Mouse (Mus musculus): Measurements from ENCODE around the gene Mrpl38. TPM values are rescaled to one million over a fixed set of nuclear protein-coding genes. Genes with fewer than 3 reads are reported as not detected.
A peak's percentile ranks its signal among the peaks of the same experiment; 100 is the strongest.

Mrpl38 gene
- polyA plus RNA-seq, 1 experiment from 2014 or later, result 86.9 TPM

GRCm38 (mm10) chr11:116167884-116168439, 29.3 kb upstream of the Mrpl38 start, which contains the start of gene Fbf1:
Fbf1 (minus strand) TSS chr11:116168166.
- ATAC-seq (ENCODE audit: insufficient number of reproducible peaks, low FRiP score, low TSS enrichment, low read depth), result peak; percentile 97
- peak within 1 kb of the TSS; percentile 95 for H3K27ac ChIP-seq (replicated peaks)
- peak within 1 kb of the TSS; percentile 74 for H3K9ac ChIP-seq
- peaks cover 37% of the 10 kb centered on the region for H3K36me3 ChIP-seq
- no peaks in the 10 kb centered on the region for H3K27me3 ChIP-seq
- under 1% methylated on average over 40 of the region's 40 CpGs for WGBS
- peak within 1 kb of the TSS; percentile 70 for H3K4me2 ChIP-seq (replicated peaks)
- peaks cover 12% of the 10 kb centered on the region for H3K4me1 ChIP-seq
- H3K4me3 ChIP-seq (replicated peaks), result peak within 1 kb of the TSS; percentile 79
- H3K9me3 ChIP-seq (replicated peaks), result no peaks in the 10 kb centered on the region

GRCm38 (mm10) chr11:116167232-116167631, 28.6 kb upstream of the Mrpl38 start:
- Histone ChIP-seq H3K9me3 (replicated peaks) (no peaks in the 10 kb centered on the region), H3K36me3 (peaks cover 30% of the 10 kb centered on the region), H3K4me1 (peaks cover 18% of the 10 kb centered on the region), H3K27me3 (no peaks in the 10 kb centered on the region), H3K27ac (replicated peaks) (peak overlapping the region; percentile 95), H3K4me2 (replicated peaks) (peak overlapping the region; percentile 70), H3K9ac (peak overlapping the region; percentile 74), H3K4me3 (replicated peaks) (peak overlapping the region; percentile 79)
- WGBS, result 2% methylated on average over 6 of the region's 6 CpGs
- no peak for ATAC-seq (ENCODE audit: insufficient number of reproducible peaks, low FRiP score, low TSS enrichment, low read depth)

DNA sequence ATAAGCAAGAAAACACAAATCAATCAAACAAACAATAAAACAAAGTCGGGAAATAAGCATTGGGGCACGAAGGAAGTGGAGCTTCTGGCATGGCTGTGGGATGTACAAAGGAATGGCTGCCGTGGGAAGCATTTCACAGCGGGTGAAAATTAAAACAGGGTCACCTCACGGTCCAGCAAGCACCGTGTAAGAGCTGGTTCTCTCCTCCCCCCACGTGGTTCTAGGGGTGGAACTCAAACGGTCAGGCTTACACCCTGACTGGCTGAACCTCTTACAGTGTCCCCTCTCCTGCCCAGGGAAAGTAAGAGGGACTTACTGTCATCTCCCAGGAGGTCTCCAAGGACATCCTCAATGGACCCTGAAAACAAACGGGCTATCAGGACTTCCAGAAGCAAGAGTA, 24.3 kb upstream of the Mrpl38 start:
- H3K9ac ChIP-seq, result no peak overlapping the region
- H3K27ac ChIP-seq (replicated peaks), result no peak overlapping the region
- H3K27me3 ChIP-seq, result no peaks in the 10 kb centered on the region
- no peak overlapping the region for H3K4me3 ChIP-seq (replicated peaks)
- no peak overlapping the region for H3K4me2 ChIP-seq (replicated peaks)
- 58% methylated on average over 9 of the region's 9 CpGs for WGBS
- H3K4me1 ChIP-seq, result peaks cover 27% of the 10 kb centered on the region
- no peaks in the 10 kb centered on the region for H3K9me3 ChIP-seq (replicated peaks)
- no peak for ATAC-seq (ENCODE audit: insufficient number of reproducible peaks, low FRiP score, low TSS enrichment, low read depth)
- H3K36me3 ChIP-seq, result peaks cover 49% of the 10 kb centered on the region

DNA sequence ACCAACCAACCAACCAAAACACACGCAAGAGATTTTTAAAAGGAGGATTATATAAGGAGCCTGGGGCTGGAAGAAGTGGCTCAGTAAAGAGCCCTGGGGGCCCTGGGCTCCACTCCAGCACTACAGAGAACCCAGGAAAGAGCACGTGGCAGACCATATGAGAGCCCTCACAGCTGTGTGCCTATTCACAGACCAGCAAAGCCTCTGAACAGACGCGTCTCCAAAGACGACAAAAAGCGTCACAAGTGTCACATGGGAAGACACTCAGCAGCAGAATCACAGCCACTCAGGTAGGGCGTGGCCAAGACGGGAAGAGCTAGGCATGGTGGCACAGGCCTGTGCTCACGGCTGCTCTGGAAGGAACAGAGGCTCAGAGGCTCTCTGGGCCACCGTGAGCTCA, 23.5 kb upstream of the Mrpl38 start:
- H3K36me3 ChIP-seq, result peaks cover 56% of the 10 kb centered on the region
- peak overlapping the region; percentile 79 for H3K27ac ChIP-seq (replicated peaks)
- ATAC-seq (ENCODE audit: insufficient number of reproducible peaks, low FRiP score, low TSS enrichment, low read depth), result no peak

GRCm38 (mm10) chr11:116161312-116161711, 22.6 kb upstream of the Mrpl38 start:
- no peak overlapping the region for H3K4me3 ChIP-seq (replicated peaks)
- H3K9ac ChIP-seq, result no peak overlapping the region
- no peaks in the 10 kb centered on the region for H3K9me3 ChIP-seq (replicated peaks)
- H3K27me3 ChIP-seq, result no peaks in the 10 kb centered on the region
- no peak overlapping the region for H3K4me2 ChIP-seq (replicated peaks)
- WGBS, result 59% methylated on average over 12 of the region's 12 CpGs
- ATAC-seq (ENCODE audit: insufficient number of reproducible peaks, low FRiP score, low TSS enrichment, low read depth), result peak; percentile 52; the same call in 1 of the 2 replicates
- H3K4me1 ChIP-seq, result peaks cover 19% of the 10 kb centered on the region
- peaks cover 64% of the 10 kb centered on the region for H3K36me3 ChIP-seq
- peak overlapping the region; percentile 79 for H3K27ac ChIP-seq (replicated peaks)

More for the DNA sequence above, 23.5 kb upstream of the Mrpl38 start:
- Histone ChIP-seq H3K4me3 (replicated peaks) (no peak overlapping the region), H3K27me3 (no peaks in the 10 kb centered on the region), H3K9ac (no peak overlapping the region), H3K4me1 (peaks cover 27% of the 10 kb centered on the region), H3K4me2 (replicated peaks) (no peak overlapping the region), H3K9me3 (replicated peaks) (no peaks in the 10 kb centered on the region)
- WGBS, result 54% methylated on average over 10 of the region's 10 CpGs

DNA sequence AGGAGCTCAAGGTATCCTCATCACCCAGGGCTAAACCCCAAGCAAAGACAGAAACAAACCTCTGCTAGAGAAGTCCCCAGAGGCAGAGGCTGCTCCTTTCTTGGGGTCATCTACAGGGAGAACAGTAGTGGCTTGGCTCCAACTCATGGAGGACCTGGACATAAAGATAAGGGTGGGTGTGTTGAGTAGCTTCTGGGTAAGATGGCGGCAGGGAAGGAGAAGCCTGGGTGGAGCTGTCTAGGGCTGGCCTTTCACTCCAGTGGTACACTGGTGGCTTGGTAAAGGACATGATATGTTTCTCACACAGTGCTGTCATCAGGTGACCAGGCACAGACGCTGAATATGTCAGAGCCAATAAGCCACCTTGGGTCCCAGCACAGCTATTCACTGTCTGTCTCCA, 12.3 kb upstream of the Mrpl38 start:
- Histone ChIP-seq H3K27ac (replicated peaks) (no peak overlapping the region), H3K9ac (no peak overlapping the region), H3K27me3 (no peaks in the 10 kb centered on the region), H3K4me3 (replicated peaks) (no peak overlapping the region), H3K36me3 (peaks cover 97% of the 10 kb centered on the region), H3K4me2 (replicated peaks) (no peak overlapping the region), H3K9me3 (replicated peaks) (no peaks in the 10 kb centered on the region), H3K4me1 (no peaks in the 10 kb centered on the region)
- no peak for ATAC-seq (ENCODE audit: insufficient number of reproducible peaks, low FRiP score, low TSS enrichment, low read depth)
- WGBS, result 96% methylated on average over 2 of the region's 2 CpGs

- Histone ChIP-seq H3K4me2 (replicated peaks) (no peak overlapping the region), H3K4me3 (replicated peaks) (no peak overlapping the region), H3K9ac (no peak overlapping the region), H3K27me3 (no peaks in the 10 kb centered on the region), H3K27ac (replicated peaks) (no peak overlapping the region), H3K4me1 (0 out of 2 replicates have a peak, but pooled peaks cover 4% of the 10 kb centered on the region), H3K36me3 (peaks cover 97% of the 10 kb centered on the region), H3K9me3 (replicated peaks) (no peaks in the 10 kb centered on the region)
- no peak for ATAC-seq (ENCODE audit: insufficient number of reproducible peaks, low FRiP score, low TSS enrichment, low read depth)
- WGBS, result 76% methylated on average over 6 of the region's 6 CpGs
These were observed 10.7 kb upstream of the Mrpl38 start for GRCm38 (mm10) chr11:116149341-116149740.

DNA sequence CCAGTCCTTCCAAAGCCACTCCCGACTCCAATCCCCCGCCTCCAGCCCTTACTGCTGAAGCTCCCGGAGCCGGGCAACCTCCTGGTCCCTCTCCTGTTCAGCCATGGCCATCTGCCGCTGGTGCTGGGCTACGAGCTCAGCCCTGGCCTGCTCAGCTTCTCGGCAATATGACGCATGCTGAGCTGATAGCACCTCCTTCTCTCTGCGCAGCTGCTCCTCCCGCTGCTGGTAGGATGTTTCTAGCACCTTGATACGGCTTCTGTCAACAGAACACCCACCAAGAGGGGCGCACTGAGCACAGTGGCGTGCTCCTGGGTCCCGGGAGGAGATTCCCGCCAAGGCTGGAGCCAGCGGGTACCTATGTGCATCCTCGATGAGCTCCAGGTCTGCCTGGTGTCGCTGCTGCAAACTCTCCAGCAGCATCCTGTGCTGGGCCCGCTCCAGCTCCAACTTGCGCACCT, 10.1 kb upstream of the Mrpl38 start:
- Histone ChIP-seq H3K9me3 (replicated peaks) (no peaks in the 10 kb centered on the region), H3K27ac (replicated peaks) (no peak overlapping the region), H3K4me3 (replicated peaks) (no peak overlapping the region), H3K27me3 (no peaks in the 10 kb centered on the region), H3K36me3 (peaks cover 97% of the 10 kb centered on the region), H3K9ac (no peak overlapping the region), H3K4me2 (replicated peaks) (no peak overlapping the region), H3K4me1 (0 out of 2 replicates have a peak, but pooled peaks cover 4% of the 10 kb centered on the region)
- whole genome bisulfite sequencing, result 70% methylated on average over 20 of the region's 20 CpGs
- ATAC-seq (ENCODE audit: insufficient number of reproducible peaks, low FRiP score, low TSS enrichment, low read depth), result no peak

- H3K27ac ChIP-seq (replicated peaks), result no peak overlapping the region
- H3K36me3 ChIP-seq, result peaks cover 97% of the 10 kb centered on the region
- no peak for ATAC-seq (ENCODE audit: insufficient number of reproducible peaks, low FRiP score, low TSS enrichment, low read depth)
- H3K9me3 ChIP-seq (replicated peaks), result no peaks in the 10 kb centered on the region
- no peak overlapping the region for H3K9ac ChIP-seq
- no peak overlapping the region for H3K4me3 ChIP-seq (replicated peaks)
- H3K4me1 ChIP-seq, result 0 out of 2 replicates have a peak, but pooled peaks cover 4% of the 10 kb centered on the region
- H3K4me2 ChIP-seq (replicated peaks), result no peak overlapping the region
- 78% methylated on average over 25 of the region's 25 CpGs for WGBS
- H3K27me3 ChIP-seq, result no peaks in the 10 kb centered on the region
These were observed 7.8 kb upstream of the Mrpl38 start for GRCm38 (mm10) chr11:116146294-116146985.

- H3K27me3 ChIP-seq, result no peaks in the 10 kb centered on the region
- H3K4me3 ChIP-seq (replicated peaks), result no peak overlapping the region
- 62% methylated on average over 18 of the region's 18 CpGs for WGBS
- no peak overlapping the region for H3K9ac ChIP-seq
- H3K4me1 ChIP-seq, result 0 out of 2 replicates have a peak, but pooled peaks cover 4% of the 10 kb centered on the region
- H3K4me2 ChIP-seq (replicated peaks), result no peak overlapping the region
- ATAC-seq (ENCODE audit: insufficient number of reproducible peaks, low FRiP score, low TSS enrichment, low read depth), result no peak
- H3K36me3 ChIP-seq, result peaks cover 90% of the 10 kb centered on the region
- H3K27ac ChIP-seq (replicated peaks), result no peak overlapping the region; the same call in 1 of the 2 replicates
- H3K9me3 ChIP-seq (replicated peaks), result no peaks in the 10 kb centered on the region
These were observed 7.0 kb upstream of the Mrpl38 start for GRCm38 (mm10) chr11:116145481-116146293.

DNA sequence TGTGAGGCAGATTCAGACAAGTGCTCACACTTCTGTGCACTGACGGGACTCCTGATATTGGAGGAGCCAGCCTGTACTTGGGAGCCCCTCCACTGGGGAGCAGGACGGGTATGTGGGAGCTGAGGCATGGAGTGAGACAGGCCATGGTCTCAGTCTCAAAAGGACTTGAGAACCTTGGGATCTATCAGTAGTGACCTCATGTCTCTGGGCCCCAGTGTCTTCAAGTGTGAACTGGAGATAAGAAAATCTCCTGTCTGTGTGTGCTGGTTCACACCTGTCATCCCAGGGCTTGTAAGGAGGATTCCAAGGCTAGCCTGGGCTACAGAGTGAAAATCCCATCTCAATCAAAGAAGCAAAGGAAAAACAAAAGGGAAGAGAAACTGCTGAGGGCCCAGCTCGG, 4.8 kb upstream of the Mrpl38 start:
- H3K9ac ChIP-seq, result no peak overlapping the region
- H3K4me1 ChIP-seq, result peaks cover 10% of the 10 kb centered on the region; the same call in 1 of the 2 replicates
- no peak overlapping the region for H3K4me3 ChIP-seq (replicated peaks)
- ATAC-seq (ENCODE audit: insufficient number of reproducible peaks, low FRiP score, low TSS enrichment, low read depth), result no peak
- H3K4me2 ChIP-seq (replicated peaks), result no peak overlapping the region
- no peaks in the 10 kb centered on the region for H3K9me3 ChIP-seq (replicated peaks)
- H3K27me3 ChIP-seq, result no peaks in the 10 kb centered on the region
- no peak overlapping the region for H3K27ac ChIP-seq (replicated peaks)
- 88% methylated on average over 3 of the region's 3 CpGs for WGBS
- H3K36me3 ChIP-seq, result peaks cover 71% of the 10 kb centered on the region
